Mouse (Mus musculus): Measurements from ENCODE around the gene Rfwd3.
"Not testable (repeated sequence)": the region's sequence is repeated elsewhere in the genome, so short reads cannot be mapped to it uniquely, and the experiment has no call there.

DNA sequence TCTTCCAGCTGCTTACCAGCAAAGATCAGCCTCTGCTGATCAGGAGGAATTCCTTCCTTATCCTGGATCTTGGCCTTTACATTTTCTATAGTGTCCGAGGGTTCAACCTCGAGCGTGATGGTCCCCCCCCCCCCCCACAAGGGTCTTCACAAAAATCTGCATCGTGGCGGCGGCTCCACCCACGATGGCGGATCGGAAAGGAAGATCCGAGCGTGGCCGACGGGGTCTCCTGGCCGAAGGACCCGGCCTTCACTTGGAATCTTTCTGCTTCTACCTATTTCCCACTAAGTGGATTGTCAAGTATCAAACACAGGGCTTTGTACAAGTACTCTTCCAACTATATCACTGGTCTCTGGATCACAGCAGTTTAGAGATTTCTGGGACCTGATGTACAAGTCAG lies 10.0 kb upstream of the Rfwd3 start:
- TF ChIP-seq USF1 (IDR thresholded peaks at IDR 0.05; ENCODE audit: low read depth, low read length); CTCF (IDR thresholded peaks at IDR 0.05 in 2 of 3, conservative IDR thresholded peaks at IDR 0.05 in 1 of 3; ENCODE audit: control insufficient read depth in 1 of 3, insufficient read depth in 1 of 3, low read depth in 2 of 3, low read length in 3 of 3, poor library complexity in 1 of 3, severe bottlenecking in 1 of 3); TAL1 (IDR thresholded peaks at IDR 0.05; ENCODE audit: low read length); CHD2 (IDR thresholded peaks at IDR 0.05; ENCODE audit: low read length); MAZ (IDR thresholded peaks at IDR 0.05; ENCODE audit: low read depth, low read length); HCFC1 (IDR thresholded peaks at IDR 0.05; ENCODE audit: low read depth, low read length); EP300 (IDR thresholded peaks at IDR 0.05; ENCODE audit: low read depth in 1 of 2, low read length in 2 of 2); TCF12 (IDR thresholded peaks at IDR 0.05; ENCODE audit: low read depth, low read length); ZNF384 (IDR thresholded peaks at IDR 0.05; ENCODE audit: low read depth, low read length); E2F4 (IDR thresholded peaks at IDR 0.05; ENCODE audit: borderline replicate concordance, low read depth, low read length); ZMIZ1 (IDR thresholded peaks at IDR 0.05; ENCODE audit: low read depth, low read length); POLR2A (IDR thresholded peaks at IDR 0.05; ENCODE audit: control insufficient read depth in 1 of 2, insufficient read depth in 1 of 2, low read depth in 1 of 2, low read length in 2 of 2, poor library complexity in 1 of 2); ZKSCAN1 (IDR thresholded peaks at IDR 0.05; ENCODE audit: low read depth, low read length): not testable (repeated sequence)

Measured in MEL (cell line).